Mouse (Mus musculus): ENCODE measurements around the gene Saa1.
"Not testable (repeated sequence)": the region's sequence is repeated elsewhere in the genome, so short reads cannot be mapped to it uniquely, and the experiment has no call there.

The Saa1 gene

GRCm38 (mm10) chr7:46742880-46743279 lies at the start of gene Saa1:
Gene Saa1 (minus strand): TSS chr7:46742980.
- not testable (repeated sequence) for DNase-seq (ENCODE audit: low spot score)

- DNase-seq (ENCODE audit: low spot score) = no peak
Observed at GRCm38 (mm10) chr7:46789177-46789849, 46.5 kb upstream of the Saa1 start.

- peak; percentile 83 for DNase-seq (ENCODE audit: low spot score)
Observed at GRCm38 (mm10) chr7:46770706-46771105, 27.9 kb upstream of the Saa1 start.

GRCm38 (mm10) chr7:46768451-46768850 lies 25.7 kb upstream of the Saa1 start:
- no peak for DNase-seq (ENCODE audit: low spot score)

- DNase-seq (ENCODE audit: low spot score) = no peak
Observed at GRCm38 (mm10) chr7:46767371-46767770, 24.6 kb upstream of the Saa1 start.

GRCm38 (mm10) chr7:46764672-46765071 lies 21.9 kb upstream of the Saa1 start:
- no peak for DNase-seq (ENCODE audit: low spot score)

GRCm38 (mm10) chr7:46762601-46763000 lies 19.8 kb upstream of the Saa1 start:
- no peak for DNase-seq (ENCODE audit: low spot score)

GRCm38 (mm10) chr7:46761049-46761795 lies 18.4 kb upstream of the Saa1 start:
- DNase-seq (ENCODE audit: low spot score) = no peak

- no peak for DNase-seq (ENCODE audit: low spot score)
Observed at GRCm38 (mm10) chr7:46751490-46751889, 8.7 kb upstream of the Saa1 start, which contains the start of gene Saa2. Gene Saa2 (plus strand): TSS chr7:46751790.

GRCm38 (mm10) chr7:46748459-46748858 lies 5.7 kb upstream of the Saa1 start:
- DNase-seq (ENCODE audit: low spot score) = no peak

- DNase-seq (ENCODE audit: low spot score) = no peak
Observed at GRCm38 (mm10) chr7:46746381-46746780, 3.6 kb upstream of the Saa1 start.

- no peak for DNase-seq (ENCODE audit: low spot score)
Observed at GRCm38 (mm10) chr7:46745816-46746215, 3.0 kb upstream of the Saa1 start.

GRCm38 (mm10) chr7:46740041-46740440 lies 2.7 kb downstream of the Saa1 start:
- DNase-seq (ENCODE audit: low spot score) = not testable (repeated sequence)

- DNase-seq (ENCODE audit: low spot score) = no peak
Observed at GRCm38 (mm10) chr7:46738561-46739460, 4.0 kb downstream of the Saa1 start.

- no peak for DNase-seq (ENCODE audit: low spot score)
Observed at GRCm38 (mm10) chr7:46734983-46735382, 7.8 kb downstream of the Saa1 start.

GRCm38 (mm10) chr7:46732458-46732857 lies 10.3 kb downstream of the Saa1 start, which contains the start of gene Saa4:
Gene Saa4 (minus strand): TSS chr7:46732603.
- no peak for DNase-seq (ENCODE audit: low spot score)

GRCm38 (mm10) chr7:46727584-46727983 lies 15.2 kb downstream of the Saa1 start:
- DNase-seq (ENCODE audit: low spot score) = no peak

- no peak for DNase-seq (ENCODE audit: low spot score)
Observed at GRCm38 (mm10) chr7:46724396-46724795, 18.4 kb downstream of the Saa1 start.

- no peak for DNase-seq (ENCODE audit: low spot score)
Observed at GRCm38 (mm10) chr7:46723849-46724248, 18.9 kb downstream of the Saa1 start.

- DNase-seq (ENCODE audit: low spot score) = no peak
Observed at GRCm38 (mm10) chr7:46723354-46723753, 19.4 kb downstream of the Saa1 start.

- DNase-seq (ENCODE audit: low spot score) = no peak
Observed at GRCm38 (mm10) chr7:46720460-46720859, 22.3 kb downstream of the Saa1 start.

GRCm38 (mm10) chr7:46719526-46719925 lies 23.3 kb downstream of the Saa1 start:
- no peak for DNase-seq (ENCODE audit: low spot score)
